Mouse (Mus musculus): ENCODE measurements around the gene Zbtb12. TPM values are rescaled to one million over a fixed set of nuclear protein-coding genes. Genes with fewer than 3 reads are reported as not detected.

Gene Zbtb12
- polyA plus RNA-seq, 1 experiment from 2014 or later = 33.5 TPM

DNA sequence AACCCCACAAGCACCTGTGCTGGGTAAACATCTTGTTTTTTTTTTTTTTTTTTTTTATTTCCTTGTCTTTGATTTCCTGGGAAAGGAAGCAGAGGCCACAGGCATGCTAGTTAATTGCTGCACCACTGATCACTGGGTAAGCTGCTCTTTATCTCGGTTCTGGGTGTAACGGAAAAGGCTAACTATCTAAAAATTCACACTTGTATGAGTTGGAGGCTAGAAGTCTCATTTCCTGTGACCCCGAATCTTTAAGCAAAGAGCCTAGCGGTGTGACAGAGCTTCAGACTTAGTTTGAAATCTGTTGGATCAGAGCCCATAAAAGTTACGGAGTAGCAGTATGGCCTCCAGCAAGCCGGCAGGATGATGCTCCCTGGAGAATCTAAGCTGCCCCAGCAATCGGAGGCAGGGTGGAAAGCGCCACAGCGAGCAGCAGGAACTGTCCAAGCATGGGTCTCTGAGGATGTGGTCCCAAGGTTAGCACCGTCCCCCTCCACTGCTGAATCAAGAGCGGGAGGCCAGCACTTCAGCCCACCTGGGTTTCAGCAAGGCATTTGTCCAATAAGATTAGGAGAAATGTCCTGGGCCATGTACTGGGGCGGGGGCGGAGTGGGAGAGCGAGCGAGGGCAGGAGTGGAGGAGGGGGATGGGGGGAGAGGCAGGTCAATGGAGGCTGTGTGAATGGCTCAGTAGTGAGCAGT, 62.2 kb downstream of the Zbtb12 start:
- POLR2A ChIA-PET = interaction anchor here (1.1 kb wide), 1 partner anchor 9 kb away, joined by 4 read pairs; no protein-coding TSS in a partner anchor
- DNase-seq (ENCODE audit: low read depth, low spot score) (no peak), ATAC-seq (no peak)
- TF ChIP-seq CTCF (IDR thresholded peaks at IDR 0.05) = no peak
- no peaks in the 10 kb centered on the region for H3K27me3 ChIP-seq
- in situ Hi-C loops (cut with MboI; ENCODE audit: low pct_unique_long_range_greater_than_20kb) = loop anchor here (5.0 kb wide), 1 partner anchor 79 kb away; the partner anchor contains the start of gene Cfb
- CTCF ChIA-PET = no interaction called here

DNA sequence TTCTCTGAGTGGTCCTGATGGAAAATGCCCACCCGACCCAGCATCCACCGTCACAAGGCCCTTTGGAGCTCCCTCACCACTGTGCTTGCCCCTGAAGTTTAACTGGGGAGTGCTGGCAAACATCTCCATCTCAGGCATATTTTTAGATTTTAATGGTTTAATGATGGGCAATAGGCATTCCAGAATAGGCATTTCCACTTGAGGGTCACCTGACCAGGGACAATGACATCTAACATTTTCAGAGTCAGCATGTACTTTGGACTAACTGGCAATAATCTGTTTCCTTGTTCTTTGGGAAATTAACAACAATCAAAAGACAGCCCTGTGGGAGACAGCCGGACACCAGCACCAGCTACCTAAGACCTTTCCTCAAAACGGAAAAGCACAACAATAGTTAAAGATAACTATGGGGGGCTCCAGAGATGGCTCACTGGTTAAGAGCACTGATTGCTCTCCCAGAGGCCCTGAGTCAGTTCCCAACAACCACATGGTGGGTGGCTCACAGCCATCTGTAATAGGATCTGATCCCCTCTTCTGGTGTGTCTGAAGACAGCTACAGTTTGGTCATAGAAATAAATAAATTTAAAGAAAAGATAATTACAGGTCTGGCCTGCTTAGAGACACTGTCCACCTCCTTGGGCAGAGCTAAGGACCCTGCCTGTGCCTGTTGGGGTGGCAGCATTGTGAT, 64.0 kb downstream of the Zbtb12 start:
- DNase-seq (ENCODE audit: low read depth, low spot score) = no peak
- no peak for TF ChIP-seq CTCF (IDR thresholded peaks at IDR 0.05)
- ATAC-seq = no peak
- in situ Hi-C loops (cut with MboI; ENCODE audit: low pct_unique_long_range_greater_than_20kb) = loop anchor here (5.0 kb wide), 1 partner anchor 81 kb away; the partner anchor contains the start of gene Cfb
- H3K27me3 ChIP-seq = no peaks in the 10 kb centered on the region
- POLR2A ChIA-PET = interaction anchor here (0.6 to 0.9 kb wide), 3 partner anchors 23 to 140 kb away, joined by 3 to 7 read pairs (median 4); no protein-coding TSS in a partner anchor
- CTCF ChIA-PET = interaction anchor here (0.6 to 1.4 kb wide), 4 partner anchors 10 to 41 kb away, joined by 3 read pairs; no protein-coding TSS in a partner anchor

DNA sequence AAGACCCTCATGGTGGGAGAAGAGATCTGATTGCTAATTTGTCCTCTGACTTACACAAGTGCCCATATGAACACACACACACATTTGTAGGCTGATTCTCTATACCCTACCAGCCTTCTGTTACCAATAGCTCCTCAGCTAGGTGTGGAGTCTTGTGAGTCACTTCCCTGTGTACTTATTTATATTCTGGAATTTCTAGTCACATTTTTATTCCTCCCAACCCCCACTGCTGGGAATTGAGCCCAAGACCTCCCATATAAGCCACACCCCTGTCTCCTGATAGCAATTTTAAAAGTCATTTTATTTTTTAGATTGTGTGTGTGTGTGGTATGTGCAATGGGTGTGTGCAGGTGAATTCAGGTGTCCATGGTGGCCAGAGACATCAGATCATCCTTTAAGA, 65.1 kb downstream of the Zbtb12 start:
- no peak for TF ChIP-seq CTCF (IDR thresholded peaks at IDR 0.05)
- ChIA-PET POLR2A (no interaction called here), CTCF (interaction anchor here (1.4 to 1.6 kb wide), 2 partner anchors 9 to 20 kb away, joined by 3 to 4 read pairs; no protein-coding TSS in a partner anchor)
- in situ Hi-C loops (cut with MboI; ENCODE audit: low pct_unique_long_range_greater_than_20kb) = loop anchor here (5.0 kb wide), 1 partner anchor 82 kb away; the partner anchor contains the start of gene Cfb
- no peak for DNase-seq (ENCODE audit: low read depth, low spot score)
- H3K27me3 ChIP-seq = no peaks in the 10 kb centered on the region
- no peak for ATAC-seq

Other genes with a start within 250 kb of the Zbtb12 start
- gene Prrt1, start 249.9 kb upstream of the Zbtb12 start, polyA plus RNA-seq (2021) = 6.7 TPM
- 22.5 TPM for gene Fkbpl, start 234.7 kb upstream of the Zbtb12 start, polyA plus RNA-seq (2021)
- gene Atf6b, start 232.3 kb upstream of the Zbtb12 start, polyA plus RNA-seq (2021) = 88.4 TPM
- gene Tnxb, start 208.9 kb upstream of the Zbtb12 start, polyA plus RNA-seq (2021) = 0.50 TPM
- 1.1 TPM for gene C4b, start 135.6 kb upstream of the Zbtb12 start, polyA plus RNA-seq (2021)
- not detected for gene Cyp21a1, start 74.9 kb upstream of the Zbtb12 start, polyA plus RNA-seq (2021)
- 50.8 TPM for gene Stk19, start 42.5 kb upstream of the Zbtb12 start, polyA plus RNA-seq (2021)
- gene Dxo, start 42.5 kb upstream of the Zbtb12 start, polyA plus RNA-seq (2021) = 34.4 TPM
- 69.3 TPM for gene Skiv2l, start 29.3 kb upstream of the Zbtb12 start, polyA plus RNA-seq (2021)
- gene Nelfe, start 29.1 kb upstream of the Zbtb12 start, polyA plus RNA-seq (2021) = 73.2 TPM
- 3.1 TPM for gene Cfb, start 17.0 kb upstream of the Zbtb12 start, polyA plus RNA-seq (2021)
- not detected for gene Gm20547, start 2.6 kb downstream of the Zbtb12 start, polyA plus RNA-seq (2021)
- 0.65 TPM for gene C2, start 18.8 kb downstream of the Zbtb12 start, polyA plus RNA-seq (2021)
- 200 TPM for gene Ehmt2, start 19.0 kb downstream of the Zbtb12 start, polyA plus RNA-seq (2021)
- gene Slc44a4, start 35.0 kb downstream of the Zbtb12 start, polyA plus RNA-seq (2021) = 0.37 TPM
- 75.4 TPM for gene Neu1, start 51.8 kb downstream of the Zbtb12 start, polyA plus RNA-seq (2021)
- 47.3 TPM for gene Hspa1b, start 79.8 kb downstream of the Zbtb12 start, polyA plus RNA-seq (2021)
- 1.2 TPM for gene Gm20481, start 90.4 kb downstream of the Zbtb12 start, polyA plus RNA-seq (2021)
- 9.2 TPM for gene Hspa1a, start 92.7 kb downstream of the Zbtb12 start, polyA plus RNA-seq (2021)
- 1.9 TPM for gene Hspa1l, start 93.2 kb downstream of the Zbtb12 start, polyA plus RNA-seq (2021)
- gene Lsm2, start 102.4 kb downstream of the Zbtb12 start, polyA plus RNA-seq (2021) = 64.4 TPM
- 123 TPM for gene Vars, start 121.5 kb downstream of the Zbtb12 start, polyA plus RNA-seq (2021)
- gene Vwa7, start 137.1 kb downstream of the Zbtb12 start, polyA plus RNA-seq (2021) = 1.2 TPM
- 0.64 TPM for gene Sapcd1, start 148.5 kb downstream of the Zbtb12 start, polyA plus RNA-seq (2021)
- 2.9 TPM for gene Msh5, start 167.3 kb downstream of the Zbtb12 start, polyA plus RNA-seq (2021)
- gene Clic1, start 170.5 kb downstream of the Zbtb12 start, polyA plus RNA-seq (2021) = 671 TPM
- 198 TPM for gene Ddah2, start 179.6 kb downstream of the Zbtb12 start, polyA plus RNA-seq (2021)
- gene Ly6g6c, start 185.9 kb downstream of the Zbtb12 start, polyA plus RNA-seq (2021) = not detected
- not detected for gene Mpig6b, start 186.7 kb downstream of the Zbtb12 start, polyA plus RNA-seq (2021)
- not detected for gene Ly6g6e, start 197.4 kb downstream of the Zbtb12 start, polyA plus RNA-seq (2021)
- 0.19 TPM for gene Ly6g6d, start 198.6 kb downstream of the Zbtb12 start, polyA plus RNA-seq (2021)
- not detected for gene Ly6g6f, start 206.1 kb downstream of the Zbtb12 start, polyA plus RNA-seq (2021)
- 77.3 TPM for gene Abhd16a, start 209.8 kb downstream of the Zbtb12 start, polyA plus RNA-seq (2021)
- gene Ly6g5c, start 228.8 kb downstream of the Zbtb12 start, polyA plus RNA-seq (2021) = not detected
- gene Ly6g5b, start 235.9 kb downstream of the Zbtb12 start, polyA plus RNA-seq (2021) = 0.27 TPM
- gene Gpank1, start 242.0 kb downstream of the Zbtb12 start, polyA plus RNA-seq (2021) = 28.4 TPM
- gene Csnk2b, start 242.6 kb downstream of the Zbtb12 start, polyA plus RNA-seq (2021) = 254 TPM
- 29.3 TPM for gene D17H6S53E, start 246.9 kb downstream of the Zbtb12 start, polyA plus RNA-seq (2021)

Measured in Patski (cell line).